Mouse (Mus musculus) olfactory bulb, adult 2 months (tissue): Measurements from ENCODE around the gene Ctrb1. TPM values are rescaled to one million over a fixed set of nuclear protein-coding genes. Genes with fewer than 3 reads are reported as not detected.

Source experiments
- H3K27ac ChIP-seq: fragments of 200-500 bp; 2 replicates; pipeline ENCODE4 v1.5.1; 2012; ENCODE audit warnings: low read depth, low read length; ENCODE audit not compliant: insufficient read depth
- H3K4me1 ChIP-seq: fragments of 200-500 bp; 2 replicates; pipeline ENCODE4 v1.6.1; 2012; ENCODE audit warnings: low read length; ENCODE audit not compliant: control insufficient read depth, insufficient read depth
- H3K4me3 ChIP-seq: fragments of 200-500 bp; 2 replicates; pipeline ENCODE4 v1.5.1; 2012; ENCODE audit warnings: mild to moderate bottlenecking, low read depth, low read length, moderate library complexity; ENCODE audit not compliant: insufficient read depth
- CTCF ChIP-seq: fragments of 200-500 bp; IDR thresholded peaks from 2 replicates; pipeline ENCODE4 v1.5.1; 2012; ENCODE audit warnings: low read depth, mild to moderate bottlenecking, low read length, moderate library complexity; ENCODE audit not compliant: insufficient read depth
- POLR2A ChIP-seq: fragments of 200-500 bp; IDR thresholded peaks from 2 replicates; pipeline ENCODE4 v1.6.1; 2012; ENCODE audit warnings: mild to moderate bottlenecking, low read depth, low read length, moderate library complexity; ENCODE audit not compliant: insufficient read depth
- WGBS: fragments of 180-500 bp; shearing (Covaris S2); methylation state at CpG from one replicate; pipeline ENCODE4 v1.1.7; 2018; 5-methylcytosine and 5-hydroxymethylcytosine counted together
- polyA plus RNA-seq: library from polyadenylated mRNA; stranded (reverse); fragments of >200 nt; gene quantifications from 2 replicates; pipeline ENCODE4 v1.2.4, GENCODE M21; 2012; ENCODE audit warnings: low replicate concordance; ENCODE audit not compliant: missing spikeins, insufficient read depth, insufficient read length

The Ctrb1 gene
- polyA plus RNA-seq, 1 experiment, result not detected

DNA sequence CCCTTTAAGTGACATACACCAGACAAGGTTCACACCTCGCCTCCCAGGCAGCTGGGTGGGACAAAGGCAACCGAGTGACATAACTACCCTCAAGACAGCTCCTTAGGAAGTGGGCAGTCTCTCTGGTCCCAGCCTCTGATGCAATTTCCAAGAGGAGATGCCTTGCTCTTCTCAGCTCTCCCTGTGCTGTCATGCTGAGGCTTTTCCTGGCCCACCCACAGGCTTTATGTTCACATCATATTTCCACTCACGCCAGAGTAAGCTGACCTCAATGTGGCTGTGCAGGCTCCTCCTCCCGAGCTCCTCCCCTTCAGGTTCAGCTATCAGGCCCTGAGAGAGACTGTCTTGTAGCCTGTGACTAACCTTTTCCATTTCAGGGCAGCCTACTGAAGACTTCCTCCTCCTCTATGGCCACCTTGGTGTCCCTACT, 29.3 kb upstream of the Ctrb1 start:
- H3K27ac ChIP-seq, result no peak overlapping the region
- TF ChIP-seq CTCF (no peak), POLR2A (no peak)
- H3K4me1 ChIP-seq, result peaks cover 43% of the 10 kb centered on the region
- WGBS, result 72% methylated on average over 4 of the region's 4 CpGs
- H3K4me3 ChIP-seq, result no peak overlapping the region

DNA sequence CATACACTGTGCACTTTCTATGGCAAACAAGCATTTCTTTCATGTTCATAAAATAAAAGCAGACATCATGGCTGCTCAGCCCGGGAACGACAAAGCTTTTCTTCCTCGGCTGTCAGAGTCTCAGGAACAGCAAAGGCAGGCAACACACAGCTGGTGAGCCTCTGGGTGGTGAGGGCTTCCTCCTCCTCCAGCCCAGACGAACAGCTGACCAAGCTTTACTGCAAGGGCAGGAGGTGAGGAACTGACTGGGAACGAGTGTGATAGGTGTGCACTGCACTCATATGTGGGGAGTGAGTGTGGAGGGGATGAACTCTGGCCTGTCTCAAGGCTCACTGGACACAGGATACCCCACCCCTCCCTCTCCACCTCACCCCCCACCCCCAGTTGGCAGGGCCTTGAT, 28.1 kb upstream of the Ctrb1 start:
- H3K4me3 ChIP-seq, result no peak overlapping the region
- 52% methylated on average over 5 of the region's 5 CpGs for WGBS
- no peak overlapping the region for H3K27ac ChIP-seq
- H3K4me1 ChIP-seq, result peaks cover 44% of the 10 kb centered on the region
- TF ChIP-seq POLR2A, result no peak
- no peak for TF ChIP-seq CTCF

DNA sequence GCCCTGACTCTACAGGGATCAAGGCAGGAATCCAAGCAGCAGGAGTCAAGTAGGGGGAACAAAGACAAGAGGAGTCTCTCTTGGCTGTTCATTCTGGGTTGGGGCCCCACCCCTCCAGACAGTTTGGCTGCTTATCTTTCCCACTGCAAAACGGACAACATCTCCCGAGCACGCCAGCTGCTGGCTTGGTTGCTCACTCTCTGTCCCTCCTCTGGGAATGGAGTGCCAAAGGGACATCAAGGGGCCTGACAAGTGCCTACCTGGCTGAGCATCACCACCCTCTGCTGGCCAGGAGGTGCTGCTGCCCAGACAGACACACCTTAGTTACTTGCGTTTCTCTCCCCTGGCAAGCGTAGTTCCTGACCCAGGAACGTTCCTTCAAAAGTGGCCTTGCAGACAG, 27.1 kb upstream of the Ctrb1 start:
- peaks cover 44% of the 10 kb centered on the region for H3K4me1 ChIP-seq
- H3K27ac ChIP-seq, result peak overlapping the region; percentile 34; the same call in 1 of the 2 replicates
- TF ChIP-seq POLR2A, result no peak
- no peak for TF ChIP-seq CTCF
- WGBS, result 64% methylated on average over 6 of the region's 6 CpGs
- H3K4me3 ChIP-seq, result no peak overlapping the region

DNA sequence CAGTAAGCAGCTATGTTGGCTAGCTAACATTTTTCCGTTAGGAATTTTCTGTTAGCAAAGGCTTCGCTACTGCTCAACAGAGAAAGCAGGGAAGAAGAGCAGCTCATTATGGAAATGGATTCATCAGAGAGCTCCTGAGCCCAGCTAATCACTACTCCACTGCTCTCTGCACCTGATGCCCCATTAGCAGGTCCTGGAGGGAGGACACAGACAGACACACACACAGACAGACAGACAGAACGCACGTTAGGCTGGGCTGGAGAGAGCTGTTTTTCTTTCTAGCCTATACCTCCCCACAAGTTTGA, 26.6 kb upstream of the Ctrb1 start:
- 71% methylated on average over 4 of the region's 4 CpGs for WGBS

DNA sequence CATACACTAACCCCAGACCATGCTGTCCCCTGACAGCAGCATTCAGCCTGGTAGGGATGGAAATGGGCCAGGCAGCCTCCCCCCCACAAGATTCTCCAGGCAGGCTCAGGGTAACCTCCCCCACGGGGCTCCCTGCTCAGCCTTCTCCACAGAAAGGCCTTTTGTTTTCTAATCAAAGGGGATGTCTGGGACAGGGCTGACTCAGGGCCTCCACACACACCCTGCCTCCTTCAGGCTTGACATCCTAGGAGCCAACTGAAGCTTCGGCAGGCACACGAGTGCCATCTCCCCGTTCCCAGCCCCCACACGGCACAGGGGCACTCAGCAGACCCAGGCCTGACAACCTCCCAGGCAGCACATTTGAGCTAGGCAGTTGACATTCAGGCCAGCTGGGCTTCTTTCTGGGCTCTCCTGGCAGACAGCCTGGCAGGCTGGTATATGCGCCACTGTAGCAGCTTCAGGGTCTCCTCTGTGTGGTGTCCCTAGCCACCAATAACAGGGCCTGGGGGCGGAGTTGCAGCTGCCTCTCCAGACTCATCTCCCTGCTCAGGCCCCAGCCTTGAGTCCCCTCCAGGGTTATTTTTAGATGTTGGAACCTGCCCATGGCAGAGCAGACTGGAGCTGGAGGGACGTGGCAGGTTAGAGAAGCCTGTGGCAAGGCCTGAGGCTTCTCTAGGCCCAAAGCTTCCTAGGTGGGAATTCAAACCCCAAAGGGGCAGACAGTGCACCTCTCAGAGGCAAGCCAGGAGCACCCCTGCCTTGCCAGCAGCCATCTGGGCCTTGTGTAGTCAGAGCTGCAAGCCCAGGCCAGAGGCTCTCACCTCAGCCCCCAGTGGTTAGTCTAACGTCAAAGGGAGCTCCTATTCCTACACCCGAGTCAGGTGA, 26.0 kb upstream of the Ctrb1 start:
- no peak for TF ChIP-seq CTCF
- TF ChIP-seq POLR2A, result 0 out of 2 replicates have a peak, but pooled peaks have one; percentile 16
- Histone ChIP-seq H3K27ac (peak overlapping the region; percentile 44), H3K4me1 (peaks cover 44% of the 10 kb centered on the region), H3K4me3 (no peak overlapping the region)
- WGBS, result 22% methylated on average over 10 of the region's 10 CpGs

More for the DNA sequence above, 26.6 kb upstream of the Ctrb1 start:
- H3K27ac ChIP-seq, result peak overlapping the region; percentile 34
- H3K4me3 ChIP-seq, result no peak overlapping the region
- no peak for TF ChIP-seq POLR2A
- TF ChIP-seq CTCF, result no peak
- peaks cover 44% of the 10 kb centered on the region for H3K4me1 ChIP-seq

DNA sequence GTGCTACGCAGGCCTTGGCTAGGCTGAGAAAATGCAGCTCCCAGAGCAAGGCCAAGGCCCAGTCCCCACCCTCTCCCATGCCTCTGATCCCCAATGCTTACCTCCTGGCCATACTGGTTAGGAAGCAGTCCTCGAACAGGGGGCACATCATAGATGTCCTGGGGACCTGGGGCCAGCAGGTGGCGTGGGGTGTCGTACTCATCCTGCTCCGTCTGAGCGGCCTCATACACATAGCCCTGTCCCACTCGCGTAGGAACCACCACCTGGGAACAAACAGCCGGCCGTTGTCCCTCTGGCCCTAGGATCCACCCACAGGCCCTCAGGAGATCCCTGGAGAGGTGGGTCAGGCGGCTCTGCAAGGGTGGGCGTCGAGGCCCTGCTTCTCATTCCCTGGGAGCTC, 24.7 kb upstream of the Ctrb1 start:
- no peak overlapping the region for H3K27ac ChIP-seq
- TF ChIP-seq POLR2A (no peak), CTCF (no peak)
- no peak overlapping the region for H3K4me3 ChIP-seq
- WGBS, result 94% methylated on average over 13 of the region's 13 CpGs
- peaks cover 44% of the 10 kb centered on the region for H3K4me1 ChIP-seq

DNA sequence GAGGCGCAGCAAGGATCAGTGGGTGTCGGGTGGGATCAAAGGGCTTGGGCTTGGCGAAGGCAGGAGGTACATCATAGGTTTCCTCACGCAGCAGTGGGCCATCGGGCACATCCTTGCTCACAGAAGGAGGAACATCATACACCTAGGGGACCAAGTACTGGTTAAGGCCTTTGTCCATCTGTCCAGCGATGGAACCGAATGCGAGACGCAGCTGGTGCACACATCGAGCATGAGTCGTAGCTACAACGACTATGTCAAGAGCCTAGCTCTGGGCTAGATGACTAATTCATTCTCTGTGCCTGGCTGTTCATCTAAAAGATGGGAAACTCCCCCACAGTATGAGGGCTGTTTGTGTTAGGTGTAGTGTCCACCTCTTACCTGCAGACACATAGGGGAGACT, 23.5 kb upstream of the Ctrb1 start:
- Histone ChIP-seq H3K4me3 (no peak overlapping the region), H3K27ac (no peak overlapping the region), H3K4me1 (peaks cover 36% of the 10 kb centered on the region)
- 92% methylated on average over 12 of the region's 12 CpGs for WGBS
- no peak for TF ChIP-seq CTCF
- TF ChIP-seq POLR2A, result no peak

DNA sequence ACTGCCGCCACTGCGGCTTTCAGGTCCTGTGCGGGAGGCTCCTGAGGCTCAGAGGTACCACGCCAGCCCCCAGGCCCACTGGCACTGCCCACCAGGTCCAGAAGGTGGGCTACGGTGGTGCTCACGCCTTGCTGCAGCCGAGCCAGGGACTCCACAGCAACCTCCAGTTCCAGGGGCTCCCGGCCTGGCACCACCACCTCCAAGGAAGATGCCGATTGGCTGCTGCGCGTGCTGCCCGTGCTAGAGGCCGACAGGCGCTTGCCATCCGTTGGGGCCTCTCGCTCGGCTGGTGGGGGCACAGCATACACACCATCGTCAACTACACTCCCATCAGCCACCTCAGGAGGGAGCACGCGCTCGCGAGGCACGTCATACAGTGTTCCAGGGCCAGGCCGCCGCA, 23.0 kb upstream of the Ctrb1 start:
- TF ChIP-seq POLR2A, result no peak
- no peak for TF ChIP-seq CTCF
- Histone ChIP-seq H3K4me1 (peaks cover 33% of the 10 kb centered on the region), H3K4me3 (no peak overlapping the region), H3K27ac (no peak overlapping the region)
- WGBS, result 93% methylated on average over 25 of the region's 25 CpGs

DNA sequence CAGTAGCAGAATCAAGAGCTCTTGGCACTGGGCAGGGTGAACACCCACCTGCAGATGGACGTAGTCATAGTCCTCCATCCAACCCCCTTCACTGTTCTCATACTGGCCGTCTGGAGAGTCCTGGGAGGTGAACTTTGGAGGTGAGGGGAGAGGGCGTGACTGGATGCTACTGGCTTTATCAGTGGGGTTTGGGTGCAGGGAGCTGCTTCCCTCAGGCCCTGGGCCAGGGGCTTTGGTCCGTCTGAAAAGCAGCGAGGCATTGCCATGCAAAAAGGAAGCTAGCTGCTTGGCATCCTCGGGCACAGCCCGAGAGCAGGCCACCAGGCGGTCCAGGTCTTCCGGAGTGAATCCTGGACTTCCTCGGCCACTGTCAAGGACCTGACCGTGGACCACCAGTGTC, 22.5 kb upstream of the Ctrb1 start:
- Histone ChIP-seq H3K4me1 (peaks cover 33% of the 10 kb centered on the region), H3K4me3 (no peak overlapping the region), H3K27ac (no peak overlapping the region)
- WGBS, result 95% methylated on average over 11 of the region's 11 CpGs
- TF ChIP-seq CTCF, result no peak
- no peak for TF ChIP-seq POLR2A

DNA sequence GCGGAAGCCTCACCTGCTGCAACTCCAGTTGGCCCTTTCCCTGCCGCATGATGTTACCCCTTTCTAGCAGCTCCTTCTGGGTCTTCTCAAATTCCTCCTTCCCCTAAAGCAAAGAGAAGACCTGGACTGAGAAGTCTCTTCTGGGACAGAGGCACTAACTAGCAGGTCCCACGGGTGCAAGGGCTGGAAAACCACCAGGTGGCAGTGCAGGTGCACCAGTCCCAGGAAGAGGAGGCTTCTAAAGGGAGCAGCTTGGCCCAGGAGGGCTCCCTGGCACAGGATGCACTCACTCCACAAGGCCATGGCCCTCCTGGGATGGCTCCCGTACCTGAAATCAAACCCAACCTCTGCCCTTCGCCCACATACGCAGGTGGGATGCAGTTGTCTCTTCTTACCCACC, 21.8 kb upstream of the Ctrb1 start:
- Histone ChIP-seq H3K27ac (no peak overlapping the region), H3K4me3 (no peak overlapping the region), H3K4me1 (peaks cover 26% of the 10 kb centered on the region)
- TF ChIP-seq CTCF (0 out of 2 replicates have a peak, but pooled peaks have one; percentile 27), POLR2A (no peak)
- 78% methylated on average over 6 of the region's 6 CpGs for WGBS
